Mouse (Mus musculus) urinary bladder, postnatal 36 days (tissue): Measurements from ENCODE around the gene Rere.
A peak's percentile ranks its signal among the peaks of the same experiment; 100 is the strongest.

ENCODE experiments used
- DNase-seq, 2 experiments: peaks; one replicate each; pipeline ENCODE4 v3.0.0; 2022; ENCODE audit warnings: low spot score in 2 of 2, mixed read lengths in 1 of 2

The Rere gene

DNA sequence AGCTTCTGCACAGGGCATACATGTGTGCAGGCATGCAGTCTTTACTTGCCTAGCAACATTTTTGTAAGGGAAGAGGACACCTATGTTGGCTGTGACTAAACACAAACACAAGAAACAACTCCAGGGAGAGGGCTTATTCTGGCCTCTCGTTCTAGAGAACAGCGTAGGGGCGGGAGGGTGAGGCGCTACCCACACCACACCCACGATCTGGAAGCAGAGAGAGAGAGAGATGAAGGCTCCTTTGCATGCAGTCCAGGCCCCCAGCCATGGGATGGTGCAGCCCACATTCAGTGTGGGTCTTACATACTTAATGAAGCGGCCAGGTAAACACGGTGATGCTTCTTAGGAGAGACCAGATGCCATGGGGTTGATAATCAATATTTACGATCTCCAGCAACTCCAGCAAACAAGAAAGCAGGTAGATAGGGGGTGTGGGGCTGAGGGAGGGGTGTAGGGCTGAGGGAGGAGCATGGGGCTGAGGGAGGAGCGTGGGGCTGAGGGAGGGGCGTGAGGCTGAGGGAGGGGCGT lies 371.7 kb downstream of the Rere start:
- no peak for DNase-seq

DNA sequence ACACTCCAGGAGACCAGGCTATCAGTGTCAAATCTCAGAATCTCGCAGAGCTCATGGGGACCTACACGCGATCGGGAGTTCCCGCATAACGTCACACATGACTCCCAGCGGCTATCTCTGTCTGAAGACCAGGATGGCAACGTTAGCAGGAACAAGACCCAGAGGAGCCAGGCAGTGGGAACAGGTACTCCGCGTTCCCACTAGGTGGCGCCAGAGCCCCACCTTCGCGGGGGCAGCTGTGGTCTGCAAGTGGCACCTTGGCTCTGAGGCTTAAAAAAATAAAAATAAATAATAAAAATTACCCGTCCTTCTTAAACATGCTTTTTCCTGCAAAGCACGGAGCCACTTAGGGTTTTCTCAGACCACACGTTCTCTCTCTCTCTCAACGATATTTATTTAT lies 374.5 kb downstream of the Rere start:
- DNase-seq: peak; percentile 69 to 86

GRCm38 (mm10) chr4:150656504-150656903 lies 375.1 kb downstream of the Rere start:
- no peak for DNase-seq

GRCm38 (mm10) chr4:150659926-150660610 lies 378.6 kb downstream of the Rere start:
- DNase-seq: no peak

GRCm38 (mm10) chr4:150661886-150662285 lies 380.4 kb downstream of the Rere start:
- DNase-seq: no peak

DNA sequence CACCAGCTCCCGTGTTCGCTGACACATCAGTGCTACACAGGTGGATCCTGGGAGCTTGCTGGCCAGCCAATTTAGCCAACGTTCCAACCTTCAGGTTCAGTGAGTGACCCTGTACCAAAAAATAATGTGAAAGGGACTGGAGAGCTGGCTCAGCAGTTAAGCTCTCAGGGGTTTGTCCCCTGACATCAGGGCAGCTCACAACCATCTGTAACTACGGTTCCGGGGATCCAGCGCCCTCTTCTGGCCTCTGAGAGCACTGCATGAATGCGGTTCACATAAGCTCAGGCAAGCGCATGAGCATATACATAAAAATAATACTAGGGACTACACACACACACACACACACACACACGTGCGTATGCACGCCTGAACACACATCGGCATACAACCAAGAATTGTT lies 381.7 kb downstream of the Rere start:
- DNase-seq: no peak

GRCm38 (mm10) chr4:150664726-150665125 lies 383.3 kb downstream of the Rere start:
- DNase-seq: no peak

DNA sequence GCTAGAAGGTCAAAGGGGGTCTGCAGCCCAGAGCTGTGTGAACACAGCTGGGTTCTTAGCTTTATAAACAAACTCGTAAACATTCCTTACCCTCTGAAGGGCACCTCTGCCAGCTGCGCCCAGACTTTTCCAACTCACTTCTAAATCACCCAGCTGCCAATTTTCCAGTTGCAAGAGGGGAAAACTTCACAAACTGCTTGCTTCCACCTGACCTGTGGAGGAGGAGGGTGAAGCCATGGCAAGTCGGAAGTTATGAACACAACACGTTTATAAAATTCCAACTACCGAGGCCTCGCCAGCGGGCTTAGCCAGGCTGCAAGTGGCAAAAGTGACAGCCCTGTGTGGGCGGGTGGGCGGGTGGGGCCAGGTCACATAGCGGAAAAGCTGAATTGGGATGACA lies 384.4 kb downstream of the Rere start:
- DNase-seq: no peak
